Mouse (Mus musculus) embryonic facial prominence, embryonic 14.5 days (tissue): ENCODE measurements around the gene Scaper. TPM values are rescaled to one million over a fixed set of nuclear protein-coding genes. Genes with fewer than 3 reads are reported as not detected.

Experiments
- ATAC-seq: fragments of 200-750 bp; cut with Nextera tagmentation; 2 replicates; pipeline ENCODE4 v1.8.0; 2017; ENCODE audit warnings: low read depth, moderate number of reproducible peaks, moderate TSS enrichment
- DNase-seq: peaks from one replicate; pipeline ENCODE4 v3.0.0-alpha.2; 2015; ENCODE audit warnings: low spot score
- H3K27ac ChIP-seq: fragments of 300-500 bp; sonication (generic); replicated peaks from 2 replicates; pipeline ENCODE4 v1.5.1; 2014; ENCODE audit warnings: low read depth, mild to moderate bottlenecking, low read length, moderate library complexity
- H3K27me3 ChIP-seq: fragments of 300-500 bp; sonication (generic); replicated peaks from 2 replicates; pipeline ENCODE4 v1.6.1; 2014; ENCODE audit warnings: low read length; ENCODE audit not compliant: control insufficient read depth, insufficient read depth
- H3K36me3 ChIP-seq: fragments of 300-500 bp; sonication (generic); 2 replicates; pipeline ENCODE4 v1.6.1; 2014; ENCODE audit warnings: low read length, mixed read lengths; ENCODE audit not compliant: control insufficient read depth, insufficient read depth
- H3K4me1 ChIP-seq: fragments of 300-500 bp; sonication (generic); 2 replicates; pipeline ENCODE4 v1.6.1; 2014; ENCODE audit warnings: antibody characterized with exemption, low read length; ENCODE audit not compliant: control insufficient read depth, insufficient read depth
- H3K4me2 ChIP-seq: fragments of 300-500 bp; sonication (generic); 2 replicates; pipeline ENCODE4 v1.6.1; 2014; ENCODE audit warnings: low read depth, mild to moderate bottlenecking, low read length, moderate library complexity, mixed read lengths
- H3K4me3 ChIP-seq: fragments of 300-500 bp; sonication (generic); 2 replicates; pipeline ENCODE4 v1.5.1; 2014; ENCODE audit warnings: low read depth, mild to moderate bottlenecking, low read length
- H3K9ac ChIP-seq: fragments of 300-500 bp; sonication (generic); 2 replicates; pipeline ENCODE4 v1.6.1; 2014; ENCODE audit warnings: low read depth, mild to moderate bottlenecking, low read length, moderate library complexity, mixed read lengths
- H3K9me3 ChIP-seq: fragments of 300-500 bp; sonication (generic); 2 replicates; pipeline ENCODE4 v1.6.1; 2016; ENCODE audit warnings: low read length; ENCODE audit not compliant: control insufficient read depth
- WGBS: fragments of 180-500 bp; shearing (Covaris S2); extraction: QIAGEN DNeasy Blood & Tissue Kit; methylation state at CpG from one replicate; pipeline ENCODE4 v1.1.7; 2014; 5-methylcytosine and 5-hydroxymethylcytosine counted together
- polyA plus RNA-seq: library from polyadenylated mRNA; unstranded; fragments of >200 nt; fragmentation: Nextera tagmentation; extraction: Ambion mirVana; gene quantifications from 2 replicates; pipeline ENCODE4 v1.2.1, GENCODE M21; 2014

The Scaper gene
- 12.2 and 14.4 TPM in 2 replicates for polyA plus RNA-seq

DNA sequence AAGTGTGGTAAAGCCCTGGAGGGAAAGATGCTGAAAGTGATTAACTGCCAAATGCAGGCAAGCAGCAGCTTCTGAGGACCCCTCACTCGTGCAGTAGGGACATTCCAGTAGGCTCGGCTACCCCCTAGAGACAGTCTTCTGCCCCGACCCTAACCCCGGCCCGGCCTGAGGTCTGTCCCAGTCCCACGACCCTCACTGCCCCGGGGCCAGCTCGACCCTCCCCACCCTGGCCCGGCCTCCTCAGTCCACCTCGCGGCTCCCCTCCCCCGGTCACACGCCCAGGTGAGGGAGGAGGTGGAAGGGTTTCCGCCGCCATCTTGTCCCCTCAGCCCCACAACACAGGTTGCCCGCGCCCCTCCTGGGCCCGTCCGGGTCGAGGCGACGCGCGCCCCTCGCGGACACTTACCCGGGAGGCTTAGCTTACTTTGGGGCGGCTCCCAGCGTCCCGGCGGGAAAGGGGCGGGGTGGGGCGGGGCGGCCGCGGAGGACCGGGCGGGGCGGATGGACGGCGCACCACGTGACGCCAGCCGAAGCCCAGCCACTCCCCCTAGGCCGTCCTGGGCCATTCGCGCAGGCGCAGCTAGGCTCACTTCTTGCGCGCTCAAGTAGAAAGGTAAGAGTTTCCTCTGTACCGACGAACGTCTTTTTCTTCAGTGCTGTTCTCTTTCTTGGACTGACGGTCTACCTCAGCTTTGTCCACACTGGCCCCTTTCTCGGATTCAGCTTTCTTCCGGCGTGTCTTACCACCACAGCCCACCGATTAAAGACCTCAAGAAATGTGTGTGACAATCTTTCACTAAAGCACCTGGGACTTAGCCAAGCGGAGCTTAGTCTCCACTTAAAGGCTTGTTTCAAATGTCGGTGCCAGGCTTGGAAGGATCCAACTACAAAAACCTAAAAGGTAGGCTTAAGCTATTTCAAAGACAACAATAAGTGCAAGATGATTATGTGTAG lies at the start of gene Scaper:
Gene Scaper (minus strand): TSS at position 456 of the 954 bp plus-strand sequence.
- Histone ChIP-seq H3K9me3 (no peaks in the 10 kb centered on the region), H3K4me1 (peaks cover 15% of the 10 kb centered on the region), H3K27me3 (no peaks in the 10 kb centered on the region), H3K4me3 (peak within 1 kb of the TSS; percentile 81), H3K36me3 (no peaks in the 10 kb centered on the region), H3K27ac (peak within 1 kb of the TSS; percentile 84), H3K4me2 (peak within 1 kb of the TSS; percentile 77), H3K9ac (peak within 1 kb of the TSS; percentile 84)
- 2% methylated on average over 32 of the region's 60 CpGs for WGBS
- ATAC-seq, result peak; percentile 97
- peak; percentile 96 for DNase-seq

- WGBS, result 17% methylated on average over 1 of the region's 1 CpGs
- Histone ChIP-seq H3K27me3 (no peaks in the 10 kb centered on the region), H3K27ac (no peak overlapping the region), H3K4me3 (no peak overlapping the region), H3K4me1 (no peaks in the 10 kb centered on the region), H3K4me2 (no peak overlapping the region), H3K9me3 (0 out of 2 replicates have a peak, but pooled peaks cover 4% of the 10 kb centered on the region), H3K9ac (no peak overlapping the region), H3K36me3 (0 out of 2 replicates have a peak, but pooled peaks cover 5% of the 10 kb centered on the region)
- ATAC-seq (no peak), DNase-seq (no peak)
Measured at GRCm38 (mm10) chr9:55946819-55947218, 8.9 kb upstream of the Scaper start.

DNA sequence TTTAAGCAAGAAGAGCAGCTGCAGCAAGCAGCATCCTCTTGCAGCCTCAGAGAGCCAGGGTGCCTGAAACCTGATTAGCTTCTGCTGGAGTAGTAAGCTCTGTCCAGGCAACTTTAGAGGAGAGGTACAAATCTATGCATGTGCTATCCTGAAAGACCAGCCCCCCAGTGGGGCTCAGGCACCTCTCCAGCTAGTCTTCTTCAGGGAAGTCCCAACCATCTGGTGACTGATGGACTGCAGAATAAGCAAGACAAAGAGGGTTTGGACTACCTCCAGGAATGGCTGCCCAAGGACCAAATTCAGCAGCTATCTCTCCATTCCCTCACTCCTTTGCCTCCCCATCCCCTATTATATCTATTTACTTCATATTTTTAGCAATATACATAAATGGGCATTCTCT lies 3.4 kb upstream of the Scaper start:
- Histone ChIP-seq H3K27ac (no peak overlapping the region), H3K4me3 (no peak overlapping the region), H3K4me2 (no peak overlapping the region), H3K9ac (no peak overlapping the region), H3K27me3 (no peaks in the 10 kb centered on the region), H3K36me3 (0 out of 2 replicates have a peak, but pooled peaks cover 5% of the 10 kb centered on the region), H3K4me1 (peaks cover 15% of the 10 kb centered on the region), H3K9me3 (no peaks in the 10 kb centered on the region)
- no peak for DNase-seq
- no peak for ATAC-seq

DNA sequence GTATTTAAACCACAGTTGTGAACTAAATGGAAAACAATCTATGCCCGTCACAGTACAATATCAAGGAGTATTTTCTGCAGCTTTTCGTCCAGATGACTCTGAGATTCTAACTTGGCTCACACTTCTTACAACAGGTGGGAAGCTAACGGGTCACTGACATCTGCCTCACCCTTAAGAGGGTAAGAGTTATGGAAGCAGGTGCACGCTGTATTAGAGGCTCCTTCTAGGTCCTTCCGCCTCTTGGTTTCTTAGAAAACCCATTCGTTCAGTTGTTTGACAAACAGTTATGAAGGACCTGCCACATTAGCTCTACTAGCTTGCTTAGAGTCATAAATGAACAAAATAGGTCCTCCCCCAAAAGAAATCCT lies 683 bp upstream of the Scaper start:
- DNase-seq, result peak; percentile 8
- Histone ChIP-seq H3K4me2 (peak overlapping the region; percentile 77), H3K4me1 (peaks cover 15% of the 10 kb centered on the region), H3K4me3 (peak overlapping the region; percentile 81), H3K36me3 (no peaks in the 10 kb centered on the region), H3K27me3 (no peaks in the 10 kb centered on the region), H3K9me3 (no peaks in the 10 kb centered on the region), H3K27ac (peak overlapping the region; percentile 84; the same call in 1 of the 2 replicates), H3K9ac (peak overlapping the region; percentile 84)
- WGBS, result 51% methylated on average over 6 of the region's 6 CpGs
- 0 out of 2 replicates have a peak, but pooled peaks have one; percentile 5 for ATAC-seq

DNA sequence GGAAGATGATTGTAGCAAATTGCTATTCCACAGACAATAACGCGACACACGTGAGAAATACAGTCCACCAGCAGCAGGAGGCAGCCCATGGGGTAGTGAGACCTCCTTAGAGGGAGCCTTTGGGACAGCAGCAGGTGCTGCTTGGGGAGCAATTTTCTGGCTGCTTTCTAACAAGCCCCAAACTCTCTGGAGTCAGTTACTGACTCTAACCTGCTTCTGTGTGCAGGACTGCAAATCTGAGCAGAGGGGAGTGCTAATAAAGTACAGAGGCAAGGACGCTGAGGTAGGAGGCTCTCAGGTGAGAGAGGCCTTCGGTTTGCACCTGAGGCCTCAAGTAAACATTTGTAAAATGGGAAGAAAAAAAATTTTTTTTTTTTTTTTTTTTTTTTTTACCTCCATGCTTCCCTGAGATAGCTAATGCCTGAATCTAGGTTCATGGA lies 675 bp downstream of the Scaper start:
- no peaks in the 10 kb centered on the region for H3K9me3 ChIP-seq
- DNase-seq (peak; percentile 55), ATAC-seq (peak; percentile 34; the same call in 1 of the 2 replicates)
- H3K27me3 ChIP-seq, result no peaks in the 10 kb centered on the region
- H3K36me3 ChIP-seq, result no peaks in the 10 kb centered on the region
- peak overlapping the region; percentile 77 for H3K4me2 ChIP-seq
- peak overlapping the region; percentile 84 for H3K27ac ChIP-seq
- 26% methylated on average over 5 of the region's 5 CpGs for WGBS
- H3K9ac ChIP-seq, result peak overlapping the region; percentile 84
- peak overlapping the region; percentile 81 for H3K4me3 ChIP-seq
- peaks cover 15% of the 10 kb centered on the region for H3K4me1 ChIP-seq

GRCm38 (mm10) chr9:55932482-55932881 lies 5.4 kb downstream of the Scaper start:
- H3K36me3 ChIP-seq, result no peaks in the 10 kb centered on the region
- no peak overlapping the region for H3K27ac ChIP-seq
- H3K27me3 ChIP-seq, result no peaks in the 10 kb centered on the region
- no peak overlapping the region for H3K4me2 ChIP-seq
- no peak for ATAC-seq
- H3K4me3 ChIP-seq, result no peak overlapping the region
- peak; percentile 31 for DNase-seq
- no peaks in the 10 kb centered on the region for H3K9me3 ChIP-seq
- 0 out of 2 replicates have a peak, but pooled peaks cover 5% of the 10 kb centered on the region for H3K4me1 ChIP-seq
- H3K9ac ChIP-seq, result no peak overlapping the region
- WGBS, result 64% methylated on average over 1 of the region's 1 CpGs

- ATAC-seq (no peak), DNase-seq (peak; percentile 59)
- H3K4me1 ChIP-seq, result no peaks in the 10 kb centered on the region
- no peak overlapping the region for H3K27ac ChIP-seq
- H3K9me3 ChIP-seq, result no peaks in the 10 kb centered on the region
- H3K27me3 ChIP-seq, result no peaks in the 10 kb centered on the region
- no peak overlapping the region for H3K4me3 ChIP-seq
- H3K36me3 ChIP-seq, result 0 out of 2 replicates have a peak, but pooled peaks cover 2% of the 10 kb centered on the region
- WGBS, result 63% methylated on average over 3 of the region's 3 CpGs
- H3K4me2 ChIP-seq, result no peak overlapping the region
- no peak overlapping the region for H3K9ac ChIP-seq
Measured at GRCm38 (mm10) chr9:55918579-55918978, 19.3 kb downstream of the Scaper start.

- Histone ChIP-seq H3K4me2 (no peak overlapping the region), H3K27ac (no peak overlapping the region), H3K4me3 (no peak overlapping the region), H3K9ac (no peak overlapping the region), H3K27me3 (no peaks in the 10 kb centered on the region), H3K4me1 (no peaks in the 10 kb centered on the region), H3K9me3 (no peaks in the 10 kb centered on the region), H3K36me3 (0 out of 2 replicates have a peak, but pooled peaks cover 3% of the 10 kb centered on the region)
- no peak for ATAC-seq
- DNase-seq, result no peak
Measured at GRCm38 (mm10) chr9:55916751-55917150, 21.2 kb downstream of the Scaper start.
